ENCODE assay signal across 20 mouse cellular contexts in genomic region chr4:129067638-129068415, GRCm38 (mm10). TPM values are rescaled to one million over a fixed set of nuclear protein-coding genes. Genes with fewer than 3 reads are reported as not detected.
DNase-seq lines count a peak whose midpoint lies in the region; ATAC-seq and TF ChIP-seq lines count a peak whose summit lies in the region.
"Had no signal": no experiment of that assay in that cellular context is flagged by ENCODE, and none has a peak within 500 bp of the region (broad histone marks: within the 10 kb centered on the region; RNA-seq: fewer than 3 reads in every experiment).

No protein-coding gene starts in this region.

- TF ChIP-seq POLR2A in bone marrow macrophage, adult 2 months (IDR thresholded peaks at IDR 0.05; ENCODE audit: borderline replicate concordance, low read depth, low read length), result no peak

- TF ChIP-seq CTCF in liver, postnatal 0 days (IDR thresholded peaks at IDR 0.05; ENCODE audit: low read depth), result no peak
- TF ChIP-seq CTCF in bone marrow macrophage, adult 2 months (IDR thresholded peaks at IDR 0.05; ENCODE audit: low read depth, low read length), result no peak

- WGBS in liver, postnatal 0 days (ENCODE audit: insufficient replicate concordance), result 76% methylated on average over 5 of the region's 5 CpGs

- no peak overlapping the region for H3K4me2 ChIP-seq in liver, postnatal 0 days (ENCODE audit: low read depth, low read length)
- H3K4me2 ChIP-seq: heart, embryonic 11.5 days; kidney, embryonic 15.5 days; liver, embryonic 12.5 days; midbrain, embryonic 11.5 days had no signal

- no peak overlapping the region for H3K9ac ChIP-seq in liver, postnatal 0 days (replicated peaks)
- H3K9ac ChIP-seq: kidney, embryonic 15.5 days; liver, embryonic 12.5 days had no signal

- no peak for ATAC-seq in liver, postnatal 0 days
- peak; percentile 31; the same call in 1 of the 2 replicates for ATAC-seq in monocyte, adult 5-6 weeks (replicated peaks; ENCODE audit: insufficient number of reproducible peaks, low FRiP score, low TSS enrichment, poor library complexity, severe bottlenecking)
- ATAC-seq: liver, embryonic 12.5 days had no signal

- H3K4me3 ChIP-seq in liver, postnatal 0 days (ENCODE audit: low read depth, low read length), result no peak overlapping the region
- H3K4me3 ChIP-seq in bone marrow macrophage, adult 2 months (ENCODE audit: insufficient read depth, low read length), result peak overlapping the region; percentile 2; the same call in 1 of the 2 replicates
- H3K4me3 ChIP-seq: forebrain, embryonic 10.5 days; kidney, embryonic 15.5 days; liver, embryonic 12.5 days had no signal

- H3K9me3 ChIP-seq in liver, postnatal 0 days (ENCODE audit: low read length), result no peaks in the 10 kb centered on the region
- H3K9me3 ChIP-seq: forebrain, embryonic 10.5 days; kidney, embryonic 15.5 days; liver, embryonic 12.5 days had no signal

- H3K36me3 ChIP-seq in liver, postnatal 0 days (replicated peaks; ENCODE audit: insufficient read depth, low read length), result peaks cover 2% of the 10 kb centered on the region; the same call in 1 of the 2 replicates
- H3K36me3 ChIP-seq: forebrain, embryonic 10.5 days; kidney, embryonic 15.5 days had no signal

- H3K27me3 ChIP-seq in liver, postnatal 0 days (ENCODE audit: insufficient read depth, low read length), result no peaks in the 10 kb centered on the region
- H3K27me3 ChIP-seq: kidney, embryonic 15.5 days; liver, embryonic 12.5 days had no signal

- H3K27ac ChIP-seq in liver, postnatal 0 days (ENCODE audit: low read depth), result peak overlapping the region; percentile 34; the same call in 1 of the 2 replicates
- peak overlapping the region; percentile 72 for H3K27ac ChIP-seq in bone marrow macrophage, adult 2 months (ENCODE audit: insufficient read depth, low read depth, low read length)
- H3K27ac ChIP-seq: forebrain, embryonic 10.5 days; kidney, embryonic 15.5 days; liver, embryonic 12.5 days had no signal

- peaks cover 10% of the 10 kb centered on the region for H3K4me1 ChIP-seq in liver, postnatal 0 days (ENCODE audit: insufficient read depth)
- peaks cover 62% of the 10 kb centered on the region for H3K4me1 ChIP-seq in bone marrow macrophage, adult 2 months (ENCODE audit: control insufficient read depth, insufficient read depth, low read length)
- H3K4me1 ChIP-seq: forebrain, embryonic 10.5 days had no signal

- DNase-seq in liver, postnatal 0 days, result no peak
- DNase-seq in liver, result no peak
- peak; percentile 34 for DNase-seq in CD4-positive, CD25-positive, alpha-beta regulatory T cell, adult 2 months (ENCODE audit: low read depth, low spot score)
- no peak for DNase-seq in right cerebral cortex, postnatal 14 days
- DNase-seq in retina, embryonic 14.5 days (ENCODE audit: low spot score), result no peak
- no peak for DNase-seq in embryo, embryonic 10 days (ENCODE audit: low spot score)
- DNase-seq: adrenal gland, postnatal 10 days; cerebellum, adult 9-11 months; gastrocnemius, postnatal 36 days; thymus, adult 2 months had no signal

- no peak for TF ChIP-seq EP300 in liver, postnatal 0 days (IDR thresholded peaks at IDR 0.05; ENCODE audit: low read depth)

RNA-seq across cellular contexts. Expression of gene Rnf19b, which starts 9.8 kb away (rescaled TPM):
- polyA plus RNA-seq in liver, postnatal 0 days (2015; fragmentation: Nextera tagmentation; extraction: Ambion mirVana), result 5.5 and 6.0 TPM in 2 replicates
- 91.7 and 94.9 TPM in 2 replicates for polyA plus RNA-seq in bone marrow macrophage, adult 2 months (2012; ENCODE audit: insufficient read depth, insufficient read length, missing spikeins)
- total RNA-seq in monocyte, adult 5-6 weeks (2017), result 223 to 304 TPM (median 264 TPM) in 3 replicates

RNA-seq across cellular contexts. Expression of gene Tmem54, which starts 37.5 kb away (rescaled TPM):
- 0.26 TPM in 1 of 2 replicates, not detected in the other for polyA plus RNA-seq in liver, postnatal 0 days (2015; fragmentation: Nextera tagmentation; extraction: Ambion mirVana)
- polyA plus RNA-seq in bone marrow macrophage, adult 2 months (2012; ENCODE audit: insufficient read depth, insufficient read length, missing spikeins), result not detected in 2 replicates
- total RNA-seq in monocyte, adult 5-6 weeks (2017), result not detected in 3 replicates
- total RNA-seq: adrenal gland, postnatal 10 days; gastrocnemius, postnatal 36 days; hematopoietic stem cell, adult 5-6 weeks; layer of hippocampus, adult 8-10 months; left cerebral cortex, postnatal 14 days had no signal

RNA-seq across cellular contexts. Expression of gene Hpca, which starts 54.0 kb away (rescaled TPM):
- polyA plus RNA-seq in liver, postnatal 0 days (2015; fragmentation: Nextera tagmentation; extraction: Ambion mirVana), result 0.18 and 0.40 TPM in 2 replicates
- not detected in 2 replicates for polyA plus RNA-seq in bone marrow macrophage, adult 2 months (2012; ENCODE audit: insufficient read depth, insufficient read length, missing spikeins)
- not detected in 3 replicates for total RNA-seq in monocyte, adult 5-6 weeks (2017)
- total RNA-seq: gastrocnemius, postnatal 36 days; hematopoietic stem cell, adult 5-6 weeks had no signal

Comparison
In these comparisons a context has a peak if more than half of its experiments do, and no peak if none do; other contexts are left out.
1. RNA of gene Rnf19b, which starts 9.8 kb away (polyA plus RNA-seq): 91.7 to 94.9 TPM in bone marrow macrophage, adult 2 months; 5.5 to 6.0 TPM in liver, postnatal 0 days; every median in the first group is over 10 times any median in the second.